Mouse (Mus musculus) limb, embryonic 15.5 days (tissue): ENCODE measurements around the gene Cops6. TPM values are rescaled to one million over a fixed set of nuclear protein-coding genes. Genes with fewer than 3 reads are reported as not detected.
A peak's percentile ranks its signal among the peaks of the same experiment; 100 is the strongest.

Source experiments
- ATAC-seq: fragments of 200-750 bp; cut with Nextera tagmentation; 2 replicates; pipeline ENCODE4 v1.8.0; 2017; ENCODE audit warnings: low read depth, moderate TSS enrichment; ENCODE audit not compliant: insufficient number of reproducible peaks, low FRiP score, low TSS enrichment
- H3K27ac ChIP-seq: fragments of 300-500 bp; sonication (generic); 2 replicates; pipeline ENCODE4 v1.5.1; 2015; ENCODE audit warnings: moderate library complexity, mild to moderate bottlenecking, inconsistent platforms
- H3K27me3 ChIP-seq: fragments of 300-500 bp; sonication (generic); 2 replicates; pipeline ENCODE4 v1.6.1; 2015; ENCODE audit warnings: inconsistent platforms
- H3K36me3 ChIP-seq: fragments of 300-500 bp; sonication (generic); 2 replicates; pipeline ENCODE4 v1.6.1; 2015; ENCODE audit warnings: inconsistent platforms
- H3K4me1 ChIP-seq: fragments of 300-500 bp; sonication (generic); 2 replicates; pipeline ENCODE4 v1.6.1; 2015; ENCODE audit warnings: inconsistent platforms
- H3K4me2 ChIP-seq: fragments of 300-500 bp; sonication (generic); 2 replicates; pipeline ENCODE4 v1.6.1; 2015; ENCODE audit warnings: mild to moderate bottlenecking, inconsistent platforms
- H3K4me3 ChIP-seq: fragments of 300-500 bp; sonication (generic); 2 replicates; pipeline ENCODE4 v1.5.1; 2015; ENCODE audit warnings: mild to moderate bottlenecking, inconsistent platforms
- H3K9ac ChIP-seq: fragments of 300-500 bp; sonication (generic); 2 replicates; pipeline ENCODE4 v1.6.1; 2015; ENCODE audit warnings: inconsistent platforms
- H3K9me3 ChIP-seq: fragments of 300-500 bp; sonication (generic); 2 replicates; pipeline ENCODE4 v1.6.1; 2016; ENCODE audit warnings: inconsistent platforms
- WGBS: fragments of 180-500 bp; shearing (Covaris S2); methylation state at CpG from one replicate; pipeline ENCODE4 v1.1.7; 2015; 5-methylcytosine and 5-hydroxymethylcytosine counted together
- polyA plus RNA-seq: library from polyadenylated mRNA; unstranded; fragments of >200 nt; fragmentation: Nextera tagmentation; extraction: Ambion mirVana; gene quantifications from 2 replicates; pipeline ENCODE4 v1.2.1, GENCODE M21; 2015

The Cops6 gene
- polyA plus RNA-seq, 1 experiment from 2014 or later: 299 TPM

DNA sequence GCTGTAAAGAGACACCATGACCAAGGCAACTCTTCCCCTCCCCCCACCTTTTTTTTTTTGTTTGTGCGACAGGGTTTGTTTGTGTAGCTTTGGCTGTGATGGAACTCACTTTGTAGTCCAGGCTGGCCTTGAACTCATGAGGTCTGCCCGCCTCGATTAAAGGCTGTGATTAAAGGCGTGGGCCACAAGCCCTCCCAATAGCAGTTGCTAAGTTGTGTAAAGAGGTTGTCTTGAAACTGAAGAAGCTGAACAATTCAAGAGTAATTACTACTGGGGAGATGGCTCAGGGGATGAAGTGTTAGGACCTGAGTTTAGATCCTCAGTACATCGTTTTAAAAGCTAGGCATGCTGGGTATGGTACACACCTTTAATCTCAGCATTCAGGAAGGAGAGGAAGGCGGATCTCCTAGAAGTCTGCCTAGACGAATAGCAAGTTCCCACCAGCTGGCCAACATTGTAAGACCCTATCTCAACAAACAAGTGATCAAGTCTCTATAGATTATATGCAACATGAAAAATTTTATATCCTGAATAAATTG is 578 bp upstream of the Cops6 start:
- H3K9me3 ChIP-seq: no peaks in the 10 kb centered on the region
- no peak for ATAC-seq
- 70% methylated on average over 7 of the region's 7 CpGs for WGBS

DNA sequence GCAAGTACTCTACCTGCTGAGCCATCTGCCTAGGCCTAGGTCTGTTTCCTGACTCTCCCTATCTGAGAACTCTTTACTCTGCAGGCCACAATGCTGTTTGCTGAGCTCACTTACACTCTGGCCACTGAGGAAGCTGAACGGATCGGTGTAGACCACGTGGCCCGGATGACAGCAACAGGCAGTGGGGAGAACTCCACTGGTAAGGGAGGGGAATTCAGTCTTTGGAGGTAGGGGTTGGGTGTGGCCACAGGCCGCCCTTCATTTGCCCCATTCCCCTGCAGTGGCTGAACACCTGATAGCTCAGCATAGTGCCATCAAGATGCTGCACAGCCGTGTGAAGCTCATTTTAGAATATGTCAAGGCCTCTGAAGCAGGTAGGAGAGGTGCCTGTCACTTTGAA is 2.2 kb downstream of the Cops6 start:
- Histone ChIP-seq H3K36me3 (peaks cover 60% of the 10 kb centered on the region), H3K9me3 (no peaks in the 10 kb centered on the region), H3K4me2 (no peak overlapping the region), H3K27ac (no peak overlapping the region), H3K27me3 (no peaks in the 10 kb centered on the region), H3K9ac (no peak overlapping the region), H3K4me3 (no peak overlapping the region), H3K4me1 (peaks cover 16% of the 10 kb centered on the region; the same call in 1 of the 2 replicates)
- WGBS: 66% methylated on average over 6 of the region's 6 CpGs
- no peak for ATAC-seq

More for the DNA sequence above, 578 bp upstream of the Cops6 start:
- no peak overlapping the region for H3K9ac ChIP-seq
- H3K27me3 ChIP-seq: no peaks in the 10 kb centered on the region
- peaks cover 32% of the 10 kb centered on the region for H3K36me3 ChIP-seq
- H3K4me2 ChIP-seq: peak overlapping the region; percentile 72
- peaks cover 14% of the 10 kb centered on the region; the same call in 1 of the 2 replicates for H3K4me1 ChIP-seq
- peak overlapping the region; percentile 77 for H3K4me3 ChIP-seq
- H3K27ac ChIP-seq: peak overlapping the region; percentile 81; the same call in 1 of the 2 replicates

DNA sequence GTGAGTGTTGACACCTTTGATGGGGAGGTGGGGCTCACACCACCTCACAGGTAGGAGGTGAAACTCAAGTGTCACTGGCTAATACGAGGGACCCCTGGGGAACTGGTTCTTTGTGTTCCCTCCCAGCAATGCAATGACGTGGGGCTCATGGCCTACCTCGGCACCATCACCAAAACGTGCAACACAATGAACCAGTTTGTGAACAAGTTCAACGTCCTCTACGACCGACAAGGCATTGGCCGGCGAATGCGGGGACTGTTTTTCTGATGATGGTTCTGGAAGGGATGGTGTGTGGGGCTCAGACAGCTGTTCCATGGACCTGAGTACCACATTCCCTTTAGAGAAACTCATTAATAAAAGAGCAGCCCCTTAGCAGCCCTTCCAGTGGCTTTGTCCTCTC is 2.7 kb downstream of the Cops6 start:
- 66% methylated on average over 10 of the region's 10 CpGs for WGBS
- no peak overlapping the region for H3K9ac ChIP-seq
- H3K36me3 ChIP-seq: peaks cover 65% of the 10 kb centered on the region
- no peak for ATAC-seq
- H3K27ac ChIP-seq: no peak overlapping the region
- H3K4me2 ChIP-seq: no peak overlapping the region
- no peaks in the 10 kb centered on the region for H3K27me3 ChIP-seq
- H3K4me3 ChIP-seq: no peak overlapping the region
- H3K4me1 ChIP-seq: peaks cover 16% of the 10 kb centered on the region; the same call in 1 of the 2 replicates
- H3K9me3 ChIP-seq: no peaks in the 10 kb centered on the region

DNA sequence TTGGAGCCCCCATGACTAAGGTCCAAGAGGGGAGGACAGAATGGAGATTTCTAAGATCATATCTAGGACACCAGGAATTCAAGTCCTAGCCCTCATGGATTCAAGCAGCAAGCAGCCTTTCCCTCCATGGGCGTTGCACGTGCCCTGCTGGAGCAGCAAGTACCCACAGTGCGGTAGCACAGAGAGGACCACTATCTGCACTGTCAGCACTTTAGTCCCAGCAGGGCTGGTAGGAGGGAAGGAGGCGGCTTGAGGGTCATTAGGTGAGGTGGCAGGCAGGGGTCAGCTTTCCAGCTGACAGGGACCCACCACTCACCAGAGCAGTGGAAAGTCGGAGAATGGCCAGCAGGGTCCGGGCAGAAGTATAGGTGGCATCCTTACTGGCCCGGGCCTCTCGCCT is 4.7 kb downstream of the Cops6 start:
- Histone ChIP-seq H3K27ac (0 out of 2 replicates have a peak overlapping the region, but pooled peaks have one; percentile 7), H3K27me3 (no peaks in the 10 kb centered on the region), H3K4me3 (no peak overlapping the region), H3K9me3 (no peaks in the 10 kb centered on the region), H3K4me2 (no peak overlapping the region), H3K4me1 (peaks cover 22% of the 10 kb centered on the region), H3K36me3 (peaks cover 78% of the 10 kb centered on the region), H3K9ac (no peak overlapping the region)
- 67% methylated on average over 8 of the region's 8 CpGs for WGBS
- no peak for ATAC-seq

GRCm38 (mm10) chr5:138170936-138171561 is 10.2 kb downstream of the Cops6 start:
- H3K27ac ChIP-seq: peak overlapping the region; percentile 94
- peak; percentile 76 for ATAC-seq
- peak overlapping the region; percentile 71 for H3K9ac ChIP-seq
- peak overlapping the region; percentile 88 for H3K4me2 ChIP-seq
- no peaks in the 10 kb centered on the region for H3K9me3 ChIP-seq
- H3K36me3 ChIP-seq: peaks cover 56% of the 10 kb centered on the region
- WGBS: under 1% methylated on average over 47 of the region's 47 CpGs
- H3K4me3 ChIP-seq: peak overlapping the region; percentile 83
- peaks cover 13% of the 10 kb centered on the region for H3K4me1 ChIP-seq
- no peaks in the 10 kb centered on the region for H3K27me3 ChIP-seq

DNA sequence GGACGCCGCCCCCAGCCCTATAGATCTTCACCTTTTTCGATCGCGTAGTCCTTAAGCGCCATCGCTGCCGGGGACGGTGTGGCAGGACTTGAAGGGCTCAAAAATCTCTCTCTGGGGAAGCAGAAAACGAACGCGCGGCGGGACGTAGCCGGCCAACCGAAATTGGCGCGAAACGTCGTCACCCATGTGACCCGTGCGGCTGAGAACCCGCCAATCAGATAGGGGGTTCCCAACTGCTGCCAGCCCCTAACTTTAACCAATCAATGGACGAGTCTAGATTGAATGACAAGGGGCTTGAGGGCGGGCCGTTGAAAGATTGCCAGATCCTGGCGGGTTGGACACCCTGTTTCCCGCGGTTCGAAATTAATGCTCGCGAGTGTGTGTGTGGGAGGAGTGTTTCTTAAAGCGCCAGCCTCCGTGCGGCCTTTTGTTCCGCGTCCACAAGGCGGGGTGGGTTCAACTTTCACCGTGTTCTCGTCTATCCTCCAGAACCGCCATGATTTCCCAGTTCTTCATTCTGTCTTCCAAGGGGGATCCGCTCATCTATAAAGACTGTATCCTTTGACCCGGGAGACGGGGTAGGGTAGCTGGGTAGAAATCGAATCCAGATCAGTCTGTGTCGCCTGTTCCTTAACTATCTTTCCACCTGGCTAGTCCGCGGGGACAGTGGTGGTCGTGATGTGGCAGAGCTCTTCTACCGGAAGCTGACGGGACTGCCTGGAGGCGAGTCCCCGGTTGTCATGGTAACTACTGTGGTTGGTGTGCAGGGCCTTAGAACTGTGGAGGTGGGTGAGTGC is 11.0 kb downstream of the Cops6 start, which contains the start of the genes Ap4m1 and Mcm7:
Ap4m1 (plus strand) TSS at position 308 of the 797 bp plus-strand sequence.
Mcm7 (minus strand) TSS at position 728 of the 797 bp plus-strand sequence.
- H3K27me3 ChIP-seq: no peaks in the 10 kb centered on the region
- WGBS: under 1% methylated on average over 54 of the region's 54 CpGs
- H3K4me3 ChIP-seq: peak within 1 kb of the TSS; percentile 83
- peaks cover 53% of the 10 kb centered on the region for H3K36me3 ChIP-seq
- ATAC-seq: peak; percentile 91
- no peaks in the 10 kb centered on the region for H3K9me3 ChIP-seq
- H3K4me2 ChIP-seq: peak within 1 kb of the TSS; percentile 88
- peak within 1 kb of the TSS; percentile 71 for H3K9ac ChIP-seq
- H3K4me1 ChIP-seq: peaks cover 13% of the 10 kb centered on the region
- H3K27ac ChIP-seq: peak within 1 kb of the TSS; percentile 94

GRCm38 (mm10) chr5:138173217-138173616 is 12.3 kb downstream of the Cops6 start:
- Histone ChIP-seq H3K4me3 (peak overlapping the region; percentile 83; the same call in 1 of the 2 replicates), H3K27me3 (no peaks in the 10 kb centered on the region), H3K4me2 (peak overlapping the region; percentile 88; the same call in 1 of the 2 replicates), H3K4me1 (peaks cover 13% of the 10 kb centered on the region), H3K9me3 (no peaks in the 10 kb centered on the region), H3K27ac (no peak overlapping the region), H3K9ac (no peak overlapping the region), H3K36me3 (peaks cover 53% of the 10 kb centered on the region)
- ATAC-seq: no peak
- 72% methylated on average over 3 of the region's 3 CpGs for WGBS

DNA sequence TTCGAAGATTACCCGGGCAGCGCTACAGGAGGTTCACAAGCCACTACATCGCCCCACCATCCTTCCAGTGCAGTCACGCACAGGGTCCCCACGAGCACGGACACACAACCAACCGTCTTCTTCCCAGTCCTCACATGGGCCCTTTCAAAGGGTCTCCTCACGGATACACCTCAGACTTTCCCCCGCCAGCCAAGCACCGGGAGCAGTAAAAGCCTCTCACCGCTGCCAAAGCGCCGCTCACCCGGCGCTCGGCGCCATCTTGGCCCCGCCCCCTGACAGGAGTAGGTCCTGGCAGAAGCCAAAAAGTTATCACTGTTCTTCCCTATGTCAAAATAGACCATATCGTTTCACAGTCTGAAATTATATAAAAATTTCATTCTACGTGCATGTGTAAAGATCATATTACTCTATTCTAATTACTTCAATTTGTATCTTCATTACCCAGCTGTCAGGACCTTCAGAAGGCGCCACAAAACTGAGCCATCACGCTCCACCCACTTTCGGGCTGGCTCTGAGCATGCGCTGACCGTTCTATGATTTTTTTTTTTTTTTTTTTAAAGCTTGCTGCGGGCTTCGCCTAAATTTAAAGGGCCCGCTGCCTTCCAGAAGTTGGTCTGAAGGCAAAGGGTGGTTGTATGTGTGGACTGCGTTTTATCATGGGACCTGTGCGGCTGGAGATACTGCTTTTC is 26.2 kb downstream of the Cops6 start, which contains the start of the genes Taf6 and Cnpy4:
Taf6 (minus strand) TSS at position 502 of the 689 bp plus-strand sequence.
Cnpy4 (plus strand) TSS at position 536 of the 689 bp plus-strand sequence.
- Histone ChIP-seq H3K27ac (peak within 1 kb of the TSS; percentile 87), H3K4me1 (peaks cover 17% of the 10 kb centered on the region), H3K4me2 (peak within 1 kb of the TSS; percentile 74), H3K4me3 (peak within 1 kb of the TSS; percentile 77), H3K36me3 (peaks cover 47% of the 10 kb centered on the region), H3K27me3 (no peaks in the 10 kb centered on the region), H3K9me3 (no peaks in the 10 kb centered on the region), H3K9ac (peak within 1 kb of the TSS; percentile 83)
- WGBS: under 1% methylated on average over 31 of the region's 31 CpGs
- ATAC-seq: peak; percentile 82

- Histone ChIP-seq H3K9ac (peak overlapping the region; percentile 67), H3K27me3 (no peaks in the 10 kb centered on the region), H3K36me3 (peaks cover 47% of the 10 kb centered on the region), H3K27ac (peak overlapping the region; percentile 84), H3K4me2 (peak overlapping the region; percentile 74), H3K4me3 (peak overlapping the region; percentile 77), H3K9me3 (no peaks in the 10 kb centered on the region), H3K4me1 (peaks cover 17% of the 10 kb centered on the region)
- under 1% methylated on average over 10 of the region's 10 CpGs for WGBS
- peak; percentile 77 for ATAC-seq
These were observed 26.9 kb downstream of the Cops6 start for GRCm38 (mm10) chr5:138187661-138188306.

DNA sequence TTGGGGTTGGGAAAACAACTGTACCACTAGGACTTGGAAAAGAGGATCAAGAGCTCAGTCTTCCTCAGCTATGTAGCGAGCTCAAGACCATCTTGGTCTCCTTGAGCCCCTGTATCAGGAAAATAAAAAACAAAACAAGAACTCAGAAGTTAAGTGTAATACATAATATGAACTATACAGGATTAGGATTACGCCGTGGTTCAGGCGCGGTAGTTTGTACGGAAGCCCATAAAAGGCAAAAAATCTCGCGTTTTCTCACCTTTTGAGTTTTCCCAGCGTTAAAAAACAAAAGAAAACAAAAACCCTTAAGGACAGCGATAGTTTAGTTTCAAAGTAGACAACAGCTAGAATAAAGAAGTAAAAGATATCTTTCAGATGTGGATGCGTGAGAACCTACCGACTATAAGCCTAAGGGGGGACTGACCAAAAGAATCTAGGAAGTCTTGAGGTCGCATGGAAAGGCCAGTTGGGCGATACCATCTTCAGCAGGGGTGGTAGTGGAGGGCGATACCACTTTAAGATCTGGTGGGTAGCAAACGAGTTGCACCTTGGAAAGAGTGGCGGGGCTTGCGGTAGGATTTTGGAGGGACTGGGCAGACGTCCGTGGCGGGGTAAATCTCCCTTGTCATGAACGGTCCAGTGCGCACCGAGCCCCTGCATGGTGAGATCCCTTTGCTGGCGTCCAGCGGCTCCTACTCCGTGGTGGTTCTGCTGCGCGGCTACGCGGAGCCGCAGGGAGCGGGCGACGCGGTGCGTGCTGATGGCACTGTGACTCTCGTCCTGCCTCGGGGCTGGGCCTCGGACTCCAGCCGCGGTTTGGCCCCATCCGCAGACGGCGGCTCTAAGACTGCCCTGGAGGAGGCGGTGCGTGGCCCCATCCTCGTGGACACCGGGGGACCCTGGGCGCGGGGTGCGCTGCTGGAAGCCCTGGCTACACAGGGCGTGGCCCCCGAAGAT is 33.2 kb downstream of the Cops6 start, which contains the start of gene Mblac1:
Mblac1 (plus strand) TSS at position 544 of the 957 bp plus-strand sequence.
- WGBS: 7% methylated on average over 54 of the region's 54 CpGs
- Histone ChIP-seq H3K9ac (peak within 1 kb of the TSS; percentile 90), H3K36me3 (peaks cover 35% of the 10 kb centered on the region), H3K9me3 (no peaks in the 10 kb centered on the region), H3K27me3 (no peaks in the 10 kb centered on the region), H3K4me2 (peak within 1 kb of the TSS; percentile 78), H3K27ac (peak within 1 kb of the TSS; percentile 89), H3K4me1 (peaks cover 7% of the 10 kb centered on the region), H3K4me3 (peak within 1 kb of the TSS; percentile 74)
- peak; percentile 81 for ATAC-seq
